Mouse (Mus musculus) neural tube, embryonic 15.5 days (tissue): ENCODE data around the gene Stag1. TPM values are rescaled to one million over a fixed set of nuclear protein-coding genes. Genes with fewer than 3 reads are reported as not detected.

Experiments
- ATAC-seq: fragments of 200-750 bp; cut with Nextera tagmentation; 2 replicates; pipeline ENCODE4 v1.8.0; 2017; ENCODE audit warnings: mild to moderate bottlenecking, moderate TSS enrichment, moderate library complexity; ENCODE audit not compliant: low FRiP score
- H3K27ac ChIP-seq: fragments of 300-500 bp; sonication (generic); replicated peaks from 2 replicates; pipeline ENCODE4 v1.5.1; 2015; ENCODE audit warnings: mild to moderate bottlenecking, inconsistent platforms
- H3K27me3 ChIP-seq: fragments of 300-500 bp; sonication (generic); replicated peaks from 2 replicates; pipeline ENCODE4 v1.6.1; 2015; ENCODE audit warnings: inconsistent platforms
- H3K36me3 ChIP-seq: fragments of 300-500 bp; sonication (generic); 2 replicates; pipeline ENCODE4 v1.6.1; 2015; ENCODE audit warnings: inconsistent platforms
- H3K4me1 ChIP-seq: fragments of 300-500 bp; sonication (generic); 2 replicates; pipeline ENCODE4 v1.6.1; 2015; ENCODE audit warnings: inconsistent platforms
- H3K4me2 ChIP-seq: fragments of 300-500 bp; sonication (generic); 2 replicates; pipeline ENCODE4 v1.6.1; 2015; ENCODE audit warnings: inconsistent platforms, mild to moderate bottlenecking, moderate library complexity
- H3K4me3 ChIP-seq: fragments of 300-500 bp; sonication (generic); replicated peaks from 2 replicates; pipeline ENCODE4 v1.5.1; 2015; ENCODE audit warnings: mild to moderate bottlenecking, inconsistent platforms
- H3K9ac ChIP-seq: fragments of 300-500 bp; sonication (generic); replicated peaks from 2 replicates; pipeline ENCODE4 v1.6.1; 2015; ENCODE audit warnings: mild to moderate bottlenecking, inconsistent platforms
- H3K9me3 ChIP-seq: fragments of 300-500 bp; sonication (generic); replicated peaks from 2 replicates; pipeline ENCODE4 v1.6.1; 2016; ENCODE audit warnings: inconsistent platforms
- WGBS: fragments of 180-500 bp; shearing (Covaris S2); methylation state at CpG from one replicate; pipeline ENCODE4 v1.1.7; 2015; ENCODE audit warnings: mixed read lengths; 5-methylcytosine and 5-hydroxymethylcytosine counted together
- polyA plus RNA-seq: library from polyadenylated mRNA; unstranded; fragments of >200 nt; fragmentation: Nextera tagmentation; extraction: Ambion mirVana; gene quantifications from 2 replicates; pipeline ENCODE4 v1.2.1, GENCODE M21; 2015

The Stag1 gene
- polyA plus RNA-seq, 1 experiment from 2014 or later = 26.4 TPM

DNA sequence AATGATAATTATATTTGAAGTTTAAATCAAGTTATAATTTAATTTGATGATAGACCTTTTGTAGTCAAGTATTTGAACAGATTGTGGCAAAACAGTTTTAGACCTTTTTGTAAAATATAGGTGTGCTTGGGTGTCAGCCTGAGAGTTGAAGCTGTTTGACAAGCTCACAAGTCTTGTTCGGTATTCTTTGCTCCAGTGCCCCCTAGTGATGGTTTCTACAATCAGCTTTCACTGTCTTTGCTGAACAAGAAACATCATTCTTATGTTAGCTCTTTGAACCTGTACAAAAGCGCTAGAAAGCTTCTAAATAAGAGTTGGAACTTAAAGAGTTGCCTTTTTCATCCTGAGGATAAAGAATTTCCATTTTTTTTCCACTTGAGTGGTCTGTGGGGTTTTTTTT is 319.5 kb downstream of the Stag1 start:
- no peak for ATAC-seq
- 38% methylated on average over 2 of the region's 2 CpGs for WGBS
- no peak overlapping the region for H3K4me2 ChIP-seq

DNA sequence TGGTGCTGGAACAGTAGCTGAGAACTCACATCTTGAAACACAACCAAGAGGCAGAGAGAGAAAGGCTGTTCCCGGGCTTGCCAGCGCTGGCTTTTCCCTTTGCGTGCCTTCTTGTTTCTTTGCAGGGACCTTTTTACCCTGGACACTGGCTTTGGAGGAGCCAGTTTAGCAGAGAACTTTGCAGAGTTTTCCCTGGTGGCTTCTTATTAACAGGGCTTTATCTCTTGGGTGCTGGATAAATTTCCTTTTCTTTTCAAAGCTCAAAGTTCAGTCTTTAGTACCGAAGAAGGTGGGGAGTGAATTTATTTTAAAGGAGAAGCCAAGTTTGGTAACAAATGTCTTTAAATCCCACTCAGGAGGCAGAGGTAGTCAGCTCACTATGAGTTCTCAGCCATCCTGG is 329.0 kb downstream of the Stag1 start:
- 98% methylated on average over 4 of the region's 4 CpGs for WGBS
- no peak overlapping the region for H3K27ac ChIP-seq
- H3K4me3 ChIP-seq = no peak overlapping the region
- H3K36me3 ChIP-seq = peaks cover 7% of the 10 kb centered on the region
- H3K4me1 ChIP-seq = no peaks in the 10 kb centered on the region
- ATAC-seq = no peak
- no peaks in the 10 kb centered on the region for H3K9me3 ChIP-seq
- no peak overlapping the region for H3K4me2 ChIP-seq
- no peak overlapping the region for H3K9ac ChIP-seq
- no peaks in the 10 kb centered on the region for H3K27me3 ChIP-seq

More for the DNA sequence above, 319.5 kb downstream of the Stag1 start:
- Histone ChIP-seq H3K4me3 (no peak overlapping the region), H3K4me1 (no peaks in the 10 kb centered on the region), H3K27ac (no peak overlapping the region), H3K36me3 (no peaks in the 10 kb centered on the region), H3K9ac (no peak overlapping the region), H3K9me3 (no peaks in the 10 kb centered on the region), H3K27me3 (no peaks in the 10 kb centered on the region)

DNA sequence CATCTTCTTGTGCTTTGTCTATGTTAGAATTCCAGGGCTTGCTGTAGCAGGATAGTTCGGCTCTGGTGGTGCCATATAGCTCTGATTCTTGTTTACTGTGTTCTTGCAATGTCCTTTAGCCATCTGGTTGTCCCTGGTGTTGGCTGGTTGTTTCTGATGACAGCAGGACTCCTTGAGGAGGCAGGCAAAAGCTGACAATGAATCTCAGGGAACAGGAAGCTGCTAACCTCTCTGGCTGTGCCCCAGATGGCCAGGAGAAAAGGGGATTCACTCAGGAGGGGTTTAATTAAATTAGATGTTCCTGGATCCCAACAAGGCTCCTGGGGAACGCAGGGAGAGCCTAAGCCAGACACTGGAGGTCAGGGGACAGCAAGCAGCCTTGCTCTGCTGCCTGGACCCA is 344.4 kb downstream of the Stag1 start:
- 53% methylated on average over 2 of the region's 2 CpGs for WGBS
- no peak for ATAC-seq

DNA sequence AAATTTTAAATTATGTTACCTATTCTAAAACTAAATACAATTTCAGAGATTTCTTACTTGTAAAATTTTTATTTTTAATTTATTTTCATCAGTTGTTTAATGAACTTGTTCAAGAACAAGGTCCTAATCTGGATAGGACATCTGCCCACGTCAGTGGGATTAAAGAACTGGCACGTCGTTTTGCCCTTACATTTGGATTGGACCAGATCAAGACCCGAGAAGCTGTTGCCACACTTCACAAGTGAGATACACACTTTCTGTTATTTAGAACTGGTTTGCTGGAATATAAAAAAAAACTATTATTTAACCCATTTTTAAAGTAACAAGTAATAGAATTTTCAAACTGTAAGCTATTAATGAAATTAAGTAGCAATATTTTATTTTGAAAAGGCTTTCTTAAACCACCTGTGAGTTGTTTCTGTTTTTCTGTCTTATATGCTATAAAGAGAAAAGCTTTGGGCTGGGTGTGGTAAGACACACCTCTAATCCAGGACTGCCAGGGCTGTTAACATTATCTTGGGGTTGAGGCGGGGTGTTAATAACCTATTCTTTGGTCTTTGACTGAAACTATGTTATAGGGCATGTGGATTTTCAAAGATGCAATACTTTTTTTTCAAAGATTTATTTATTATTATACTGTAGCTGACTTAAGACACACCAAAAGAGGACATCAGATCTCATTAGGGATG is 347.2 kb downstream of the Stag1 start:
- no peaks in the 10 kb centered on the region for H3K27me3 ChIP-seq
- no peak for ATAC-seq
- no peak overlapping the region for H3K4me3 ChIP-seq
- no peaks in the 10 kb centered on the region for H3K4me1 ChIP-seq
- no peak overlapping the region for H3K4me2 ChIP-seq
- peaks cover 10% of the 10 kb centered on the region for H3K36me3 ChIP-seq
- WGBS = 96% methylated on average over 5 of the region's 5 CpGs
- no peaks in the 10 kb centered on the region for H3K9me3 ChIP-seq
- H3K27ac ChIP-seq = no peak overlapping the region
- no peak overlapping the region for H3K9ac ChIP-seq

More for the DNA sequence above, 344.4 kb downstream of the Stag1 start:
- Histone ChIP-seq H3K9me3 (no peaks in the 10 kb centered on the region), H3K36me3 (peaks cover 7% of the 10 kb centered on the region), H3K27me3 (no peaks in the 10 kb centered on the region), H3K27ac (no peak overlapping the region), H3K9ac (no peak overlapping the region), H3K4me2 (no peak overlapping the region), H3K4me1 (no peaks in the 10 kb centered on the region), H3K4me3 (no peak overlapping the region)

DNA sequence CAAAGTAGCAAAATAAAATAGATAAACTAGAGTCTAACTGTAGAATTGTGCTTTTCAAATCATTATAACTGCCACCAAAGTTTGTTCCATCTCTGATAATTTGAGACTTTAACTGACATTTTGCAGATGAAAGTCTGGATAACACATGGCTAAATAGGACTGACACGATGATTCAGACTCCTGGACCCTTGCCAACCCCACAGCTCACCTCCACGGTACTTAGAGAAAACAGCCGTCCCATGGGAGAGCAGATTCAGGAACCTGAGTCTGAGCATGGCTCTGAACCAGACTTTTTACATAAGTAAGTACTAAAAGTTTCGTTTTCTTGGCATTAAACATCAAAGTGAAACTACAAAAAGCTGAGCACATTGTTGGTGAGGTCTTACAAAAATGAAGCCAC is 353.9 kb downstream of the Stag1 start:
- Histone ChIP-seq H3K9ac (no peak overlapping the region), H3K4me2 (no peak overlapping the region), H3K9me3 (no peaks in the 10 kb centered on the region), H3K36me3 (peaks cover 25% of the 10 kb centered on the region), H3K4me3 (no peak overlapping the region), H3K27me3 (no peaks in the 10 kb centered on the region), H3K4me1 (no peaks in the 10 kb centered on the region), H3K27ac (no peak overlapping the region)
- 56% methylated on average over 4 of the region's 4 CpGs for WGBS
- ATAC-seq = no peak

DNA sequence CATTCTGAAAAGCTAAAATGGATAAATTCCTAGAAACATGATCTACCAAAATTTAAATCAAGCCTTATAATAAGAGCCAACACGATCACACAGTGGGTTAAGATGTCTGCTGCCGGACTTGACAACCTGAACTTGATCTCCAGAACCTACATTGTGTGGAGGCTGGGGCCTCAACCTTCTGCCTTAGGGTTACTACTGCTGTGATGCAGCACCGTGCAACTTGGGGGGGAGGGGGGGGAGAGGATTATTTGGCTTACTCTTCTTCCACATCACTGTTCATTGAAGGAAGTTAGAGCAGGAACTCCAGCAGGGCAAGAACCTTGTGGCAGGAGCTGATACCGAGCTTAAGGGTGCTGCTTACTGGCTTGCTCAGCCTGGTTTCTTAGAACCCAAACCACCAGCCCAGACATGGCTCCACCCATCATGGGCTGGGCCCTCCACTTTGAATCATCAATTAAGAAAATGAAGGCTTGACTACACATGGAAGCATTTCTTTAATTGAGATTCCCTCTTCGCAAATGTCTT is 365.4 kb downstream of the Stag1 start:
- no peak overlapping the region for H3K4me3 ChIP-seq
- peaks cover 4% of the 10 kb centered on the region; the same call in 1 of the 2 replicates for H3K4me1 ChIP-seq
- no peak overlapping the region for H3K4me2 ChIP-seq
- no peaks in the 10 kb centered on the region for H3K27me3 ChIP-seq
- 0 out of 2 replicates have a peak, but pooled peaks have one; percentile 28 for ATAC-seq
- 67% methylated on average over 5 of the region's 5 CpGs for WGBS
- H3K27ac ChIP-seq = no peak overlapping the region
- H3K36me3 ChIP-seq = peaks cover 5% of the 10 kb centered on the region; the same call in 1 of the 2 replicates
- H3K9me3 ChIP-seq = no peaks in the 10 kb centered on the region
- H3K9ac ChIP-seq = no peak overlapping the region

DNA sequence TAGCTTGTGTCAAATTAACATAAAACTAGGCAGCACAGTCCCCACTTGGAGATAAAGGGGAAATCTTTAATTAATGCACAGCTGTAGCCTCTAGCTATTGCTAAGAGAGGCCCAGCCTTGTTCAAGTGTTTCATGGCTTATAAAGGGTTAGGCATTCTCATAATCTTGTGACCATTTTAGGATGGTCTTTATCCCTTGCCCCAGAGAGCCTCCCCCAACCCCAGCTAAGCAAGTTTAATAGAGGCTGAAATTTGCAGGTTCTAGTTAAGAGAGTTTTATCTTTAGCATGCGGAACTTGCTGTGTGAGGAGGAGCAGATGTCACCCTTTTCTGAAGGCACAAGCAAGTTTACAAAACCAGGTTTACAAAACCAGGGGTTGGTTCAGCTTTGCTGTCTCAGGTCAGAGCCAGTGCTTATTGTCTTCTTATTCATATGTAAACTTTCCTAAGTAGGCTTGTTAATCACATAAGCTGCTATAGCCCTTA is 365.9 kb downstream of the Stag1 start:
- Histone ChIP-seq H3K27me3 (no peaks in the 10 kb centered on the region), H3K4me3 (no peak overlapping the region), H3K27ac (no peak overlapping the region), H3K4me2 (no peak overlapping the region), H3K36me3 (peaks cover 1% of the 10 kb centered on the region; the same call in 1 of the 2 replicates), H3K4me1 (peaks cover 4% of the 10 kb centered on the region; the same call in 1 of the 2 replicates), H3K9ac (no peak overlapping the region), H3K9me3 (no peaks in the 10 kb centered on the region)
- no peak; the same call in 1 of the 2 replicates for ATAC-seq
- WGBS = 71% methylated on average over 1 of the region's 1 CpGs

DNA sequence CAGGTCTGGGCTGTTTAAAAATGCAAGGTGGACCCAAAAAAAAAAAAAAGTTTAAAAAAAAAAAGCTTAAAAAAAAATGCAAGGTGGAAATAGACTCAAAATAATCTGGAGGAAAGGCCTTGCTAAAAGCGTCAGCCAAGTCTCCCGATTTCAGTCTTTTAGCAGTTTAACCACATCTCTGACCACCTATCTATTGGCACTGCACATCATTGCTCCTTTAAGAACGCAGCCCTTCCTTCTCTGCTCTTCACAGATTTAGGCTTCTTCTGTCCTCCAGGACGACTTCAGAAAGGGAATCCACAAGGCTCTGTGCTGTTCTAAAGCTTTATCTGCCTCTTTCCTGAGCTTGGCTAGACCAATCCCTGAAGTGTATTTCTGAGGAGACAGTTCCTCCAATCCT is 366.5 kb downstream of the Stag1 start:
- 81% methylated on average over 4 of the region's 4 CpGs for WGBS
- no peak for ATAC-seq
- Histone ChIP-seq H3K9ac (no peak overlapping the region), H3K27ac (no peak overlapping the region), H3K27me3 (no peaks in the 10 kb centered on the region), H3K36me3 (no peaks in the 10 kb centered on the region), H3K4me1 (peaks cover 4% of the 10 kb centered on the region; the same call in 1 of the 2 replicates), H3K4me2 (no peak overlapping the region), H3K4me3 (no peak overlapping the region), H3K9me3 (no peaks in the 10 kb centered on the region)

DNA sequence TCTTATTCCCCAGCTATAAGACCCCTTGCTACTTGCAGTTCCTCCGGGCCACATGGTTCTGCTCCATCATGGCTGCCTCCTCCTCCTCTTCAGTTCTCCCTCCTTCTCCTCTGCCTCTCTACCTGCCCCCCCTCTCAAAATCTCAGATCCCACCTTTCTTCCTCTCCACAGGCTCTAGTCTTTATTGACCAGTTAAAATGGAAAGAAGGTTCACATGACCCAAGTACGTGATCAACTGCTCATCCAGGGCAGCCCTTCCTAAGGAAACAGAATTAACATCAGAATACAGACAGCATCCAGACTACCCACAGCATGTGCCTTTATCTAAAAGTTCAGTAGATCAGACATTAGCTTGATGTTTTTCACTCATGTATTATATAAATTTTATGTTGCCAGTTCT is 371.9 kb downstream of the Stag1 start:
- Histone ChIP-seq H3K4me1 (no peaks in the 10 kb centered on the region), H3K27ac (no peak overlapping the region), H3K27me3 (no peaks in the 10 kb centered on the region), H3K9me3 (no peaks in the 10 kb centered on the region), H3K9ac (no peak overlapping the region), H3K4me3 (no peak overlapping the region), H3K36me3 (no peaks in the 10 kb centered on the region), H3K4me2 (no peak overlapping the region)
- 90% methylated on average over 2 of the region's 2 CpGs for WGBS
- no peak for ATAC-seq

DNA sequence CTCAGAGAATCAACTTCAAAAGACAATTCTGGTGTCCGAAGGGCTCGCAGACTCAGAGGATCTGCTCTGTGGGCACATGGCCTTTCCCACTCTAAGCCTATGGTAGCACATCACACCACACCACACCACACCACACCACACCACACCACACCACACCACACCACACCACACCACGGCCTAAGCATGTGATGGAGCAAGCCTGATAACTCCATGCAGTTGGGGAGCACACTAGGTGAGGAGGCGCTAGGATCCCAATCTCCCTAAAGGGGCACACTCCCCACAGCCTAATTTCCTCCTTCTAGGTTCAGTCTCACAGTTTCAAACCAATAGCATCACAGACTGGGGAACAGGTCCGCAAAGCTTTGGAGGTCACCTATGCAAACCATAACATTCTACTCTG is 381.1 kb downstream of the Stag1 start:
- Histone ChIP-seq H3K36me3 (peaks cover 14% of the 10 kb centered on the region), H3K4me1 (no peaks in the 10 kb centered on the region), H3K4me3 (no peak overlapping the region), H3K27ac (no peak overlapping the region), H3K4me2 (no peak overlapping the region), H3K9ac (no peak overlapping the region), H3K27me3 (no peaks in the 10 kb centered on the region), H3K9me3 (no peaks in the 10 kb centered on the region)
- 93% methylated on average over 5 of the region's 5 CpGs for WGBS
- ATAC-seq = no peak

DNA sequence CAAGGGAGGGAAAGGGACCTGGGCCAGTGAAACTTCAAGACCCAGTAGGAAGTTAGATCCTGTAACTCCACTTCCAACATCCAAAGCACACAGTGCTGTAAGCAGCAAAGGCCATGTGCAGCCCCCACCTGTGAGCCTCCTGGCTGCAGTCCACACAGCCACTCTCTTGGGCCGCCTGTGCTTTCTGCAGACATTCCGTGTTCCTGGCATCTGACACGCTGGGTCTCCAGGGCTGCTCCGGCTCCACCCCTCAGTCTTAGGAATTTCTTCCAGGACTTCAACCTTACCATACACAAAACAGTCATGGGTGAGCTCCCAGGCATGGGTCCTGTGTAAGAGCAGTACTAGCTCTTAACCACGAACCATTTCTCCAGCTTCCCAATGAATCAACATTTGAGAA is 381.7 kb downstream of the Stag1 start:
- H3K9ac ChIP-seq = no peak overlapping the region
- H3K4me1 ChIP-seq = no peaks in the 10 kb centered on the region
- ATAC-seq = no peak
- H3K4me3 ChIP-seq = no peak overlapping the region
- no peaks in the 10 kb centered on the region for H3K27me3 ChIP-seq
- no peak overlapping the region for H3K4me2 ChIP-seq
- no peaks in the 10 kb centered on the region for H3K9me3 ChIP-seq
- H3K36me3 ChIP-seq = peaks cover 20% of the 10 kb centered on the region
- WGBS = 85% methylated on average over 5 of the region's 5 CpGs
- H3K27ac ChIP-seq = no peak overlapping the region

DNA sequence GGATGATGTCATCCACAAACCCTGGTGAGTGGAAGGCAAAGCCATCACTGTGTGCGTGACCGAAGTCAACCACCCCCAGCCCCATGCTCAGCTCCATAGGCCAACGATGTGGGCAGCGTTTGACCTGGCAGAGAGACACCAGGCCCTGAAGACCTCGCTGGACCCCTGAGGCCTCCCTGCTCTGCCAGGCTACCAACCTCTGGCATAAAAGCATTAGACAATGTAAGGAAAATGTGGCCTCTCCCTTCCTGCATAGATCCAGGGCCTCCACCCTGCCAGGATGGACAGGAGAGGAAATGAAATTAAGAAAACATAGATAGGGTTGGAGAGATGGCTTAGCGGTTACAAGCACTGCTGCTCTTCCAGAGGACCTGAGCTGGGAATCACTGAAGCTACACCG is 385.2 kb downstream of the Stag1 start:
- 93% methylated on average over 7 of the region's 7 CpGs for WGBS
- ATAC-seq = no peak
- H3K9ac ChIP-seq = no peak overlapping the region

More for the DNA sequence above, 385.2 kb downstream of the Stag1 start:
- Histone ChIP-seq H3K4me2 (no peak overlapping the region), H3K4me1 (no peaks in the 10 kb centered on the region), H3K36me3 (peaks cover 32% of the 10 kb centered on the region), H3K27me3 (no peaks in the 10 kb centered on the region), H3K27ac (no peak overlapping the region), H3K9me3 (no peaks in the 10 kb centered on the region), H3K4me3 (no peak overlapping the region)
